Mouse (Mus musculus): ENCODE results near the gene Slc30a2. TPM values are rescaled to one million over a fixed set of nuclear protein-coding genes. Genes with fewer than 3 reads are reported as not detected.
"Not testable (repeated sequence)": the region's sequence is repeated elsewhere in the genome, so short reads cannot be mapped to it uniquely, and the experiment has no call there.

Gene Slc30a2
- polyA plus RNA-seq, 1 experiment from 2014 or later, result 0.12 TPM

- Histone ChIP-seq H3K36me3 (ENCODE audit: control insufficient read depth, insufficient read depth) (no peaks in the 10 kb centered on the region), H3K27me3 (ENCODE audit: control insufficient read depth, insufficient read depth, low read depth, low read length) (peaks cover 31% of the 10 kb centered on the region), H3K4me3 (ENCODE audit: low read depth, low read length) (no peak overlapping the region), H3K9me3 (replicated peaks; ENCODE audit: control insufficient read depth, low read length) (no peaks in the 10 kb centered on the region), H3K4me2 (ENCODE audit: low read depth, low read length) (no peak overlapping the region), H3K27ac (ENCODE audit: low read length) (no peak overlapping the region), H3K9ac (ENCODE audit: low read depth, low read length) (no peak overlapping the region), H3K4me1 (ENCODE audit: control insufficient read depth, low read depth, low read length) (peaks cover 8% of the 10 kb centered on the region)
- WGBS (ENCODE audit: insufficient replicate concordance), result 24% methylated on average over 1 of the region's 1 CpGs
- ATAC-seq (ENCODE audit: low read depth), result no peak
Measured at GRCm38 (mm10) chr4:134374306-134374705, 31.3 kb downstream of the Slc30a2 start.

DNA sequence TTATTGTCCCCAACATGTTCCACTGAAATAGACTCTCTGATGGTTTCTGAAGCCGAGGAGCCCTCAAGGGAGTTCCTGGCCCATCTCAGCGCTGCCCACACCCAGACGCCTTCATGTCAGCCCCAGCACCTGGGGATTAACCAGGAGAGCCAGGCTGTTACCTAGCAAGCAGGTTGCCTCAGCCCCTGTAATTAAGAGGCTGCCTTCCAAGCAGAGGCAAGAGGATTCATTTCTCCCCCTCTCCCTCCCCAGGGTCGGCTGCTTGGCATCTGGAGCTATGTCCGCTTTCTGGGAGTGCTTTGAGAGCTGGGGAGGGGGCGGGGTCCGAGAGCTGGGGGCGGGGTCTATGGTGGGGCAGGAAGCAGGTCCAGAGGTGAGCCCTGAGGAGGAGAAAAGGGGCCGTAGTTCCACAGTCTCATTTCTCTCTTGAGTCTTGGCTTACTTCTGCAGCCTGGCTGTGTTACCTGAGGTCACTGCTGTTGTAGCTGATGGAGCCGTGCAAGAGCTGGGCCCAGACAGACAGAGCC is 35.2 kb downstream of the Slc30a2 start:
- Histone ChIP-seq H3K4me3 (ENCODE audit: low read depth, low read length) (no peak overlapping the region), H3K4me2 (ENCODE audit: low read depth, low read length) (no peak overlapping the region), H3K36me3 (ENCODE audit: control insufficient read depth, insufficient read depth) (no peaks in the 10 kb centered on the region), H3K9ac (ENCODE audit: low read depth, low read length) (no peak overlapping the region), H3K9me3 (replicated peaks; ENCODE audit: control insufficient read depth, low read length) (no peaks in the 10 kb centered on the region), H3K27me3 (ENCODE audit: control insufficient read depth, insufficient read depth, low read depth, low read length) (no peaks in the 10 kb centered on the region), H3K27ac (ENCODE audit: low read length) (no peak overlapping the region), H3K4me1 (ENCODE audit: control insufficient read depth, low read depth, low read length) (no peaks in the 10 kb centered on the region)
- no peak for ATAC-seq (ENCODE audit: low read depth)
- WGBS (ENCODE audit: insufficient replicate concordance), result 44% methylated on average over 9 of the region's 10 CpGs

- Histone ChIP-seq H3K9me3 (replicated peaks; ENCODE audit: control insufficient read depth, low read length) (no peaks in the 10 kb centered on the region), H3K27ac (ENCODE audit: low read length) (no peak overlapping the region), H3K4me3 (ENCODE audit: low read depth, low read length) (no peak overlapping the region), H3K27me3 (ENCODE audit: control insufficient read depth, insufficient read depth, low read depth, low read length) (no peaks in the 10 kb centered on the region), H3K4me2 (ENCODE audit: low read depth, low read length) (no peak overlapping the region), H3K9ac (ENCODE audit: low read depth, low read length) (no peak overlapping the region), H3K4me1 (ENCODE audit: control insufficient read depth, low read depth, low read length) (no peaks in the 10 kb centered on the region), H3K36me3 (ENCODE audit: control insufficient read depth, insufficient read depth) (no peaks in the 10 kb centered on the region)
- WGBS (ENCODE audit: insufficient replicate concordance), result 65% methylated on average over 8 of the region's 8 CpGs
- ATAC-seq (ENCODE audit: low read depth), result no peak
Measured at GRCm38 (mm10) chr4:134379510-134379909, 36.5 kb downstream of the Slc30a2 start.

- 79% methylated on average over 2 of the region's 6 CpGs for WGBS (ENCODE audit: insufficient replicate concordance)
- H3K36me3 ChIP-seq (ENCODE audit: control insufficient read depth, insufficient read depth); H3K9me3 ChIP-seq (replicated peaks; ENCODE audit: control insufficient read depth, low read length); ATAC-seq (ENCODE audit: low read depth); H3K4me1 ChIP-seq (ENCODE audit: control insufficient read depth, low read depth, low read length); H3K27ac ChIP-seq (ENCODE audit: low read length); H3K4me3 ChIP-seq (ENCODE audit: low read depth, low read length); H3K27me3 ChIP-seq (ENCODE audit: control insufficient read depth, insufficient read depth, low read depth, low read length); H3K9ac ChIP-seq (ENCODE audit: low read depth, low read length); H3K4me2 ChIP-seq (ENCODE audit: low read depth, low read length): not testable (repeated sequence)
Measured at GRCm38 (mm10) chr4:134383750-134384149, 40.8 kb downstream of the Slc30a2 start, which contains the start of gene Extl1. Gene Extl1, minus strand, starts transcription at chr4:134383850.

DNA sequence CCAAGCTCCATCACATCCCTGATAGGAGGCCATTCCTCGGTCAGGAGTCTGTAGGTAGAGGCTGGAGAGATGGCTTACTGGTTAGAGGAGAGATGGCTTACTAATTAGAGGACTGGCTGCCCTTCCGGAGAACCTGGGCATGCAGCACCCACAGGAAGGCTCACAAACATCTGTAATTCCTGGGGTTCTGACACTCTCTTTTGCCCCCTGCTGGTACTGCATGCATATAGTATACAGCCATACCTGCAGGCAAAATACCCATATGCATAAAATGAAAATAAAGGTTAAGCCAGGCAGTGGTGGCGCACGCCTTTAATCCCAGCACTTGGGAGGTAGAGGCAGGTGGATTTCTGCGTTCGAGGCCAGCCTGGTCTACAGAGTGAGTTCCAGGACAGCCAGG is 44.3 kb downstream of the Slc30a2 start:
- WGBS (ENCODE audit: insufficient replicate concordance), result 55% methylated on average over 6 of the region's 6 CpGs
- H3K4me2 ChIP-seq (ENCODE audit: low read depth, low read length), result no peak overlapping the region
- H3K36me3 ChIP-seq (ENCODE audit: control insufficient read depth, insufficient read depth), result no peaks in the 10 kb centered on the region
- H3K4me3 ChIP-seq (ENCODE audit: low read depth, low read length), result no peak overlapping the region
- H3K9ac ChIP-seq (ENCODE audit: low read depth, low read length), result no peak overlapping the region
- no peak for ATAC-seq (ENCODE audit: low read depth)
- no peaks in the 10 kb centered on the region for H3K4me1 ChIP-seq (ENCODE audit: control insufficient read depth, low read depth, low read length)
- no peak overlapping the region for H3K27ac ChIP-seq (ENCODE audit: low read length)
- H3K9me3 ChIP-seq (replicated peaks; ENCODE audit: control insufficient read depth, low read length), result no peaks in the 10 kb centered on the region
- no peaks in the 10 kb centered on the region for H3K27me3 ChIP-seq (ENCODE audit: control insufficient read depth, insufficient read depth, low read depth, low read length)

DNA sequence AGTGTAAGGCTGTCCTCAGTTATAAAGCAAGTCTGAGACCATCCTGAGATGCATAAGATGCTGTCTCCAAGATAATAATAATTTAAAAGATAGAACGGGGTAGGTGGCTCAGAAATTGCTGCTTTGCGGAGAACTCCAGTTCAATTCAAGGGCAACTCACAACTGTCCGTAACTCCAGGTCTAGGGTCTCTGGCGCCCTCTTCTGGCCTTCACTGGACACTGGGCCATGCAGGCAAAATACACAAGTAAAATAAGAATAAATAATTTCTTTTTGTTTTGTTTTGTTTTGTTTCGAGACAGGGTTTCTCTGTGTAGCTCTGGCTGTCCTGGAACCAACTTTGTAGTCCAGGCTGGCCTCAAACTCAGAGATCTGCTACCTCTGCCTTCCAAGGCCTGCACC is 45.4 kb downstream of the Slc30a2 start:
- no peak for ATAC-seq (ENCODE audit: low read depth)
- Histone ChIP-seq H3K9me3 (replicated peaks; ENCODE audit: control insufficient read depth, low read length) (no peaks in the 10 kb centered on the region), H3K27ac (ENCODE audit: low read length) (no peak overlapping the region), H3K4me2 (ENCODE audit: low read depth, low read length) (no peak overlapping the region), H3K36me3 (ENCODE audit: control insufficient read depth, insufficient read depth) (no peaks in the 10 kb centered on the region), H3K27me3 (ENCODE audit: control insufficient read depth, insufficient read depth, low read depth, low read length) (no peaks in the 10 kb centered on the region), H3K9ac (ENCODE audit: low read depth, low read length) (no peak overlapping the region), H3K4me1 (ENCODE audit: control insufficient read depth, low read depth, low read length) (no peaks in the 10 kb centered on the region), H3K4me3 (ENCODE audit: low read depth, low read length) (no peak overlapping the region)
- WGBS (ENCODE audit: insufficient replicate concordance), result 12% methylated on average over 5 of the region's 5 CpGs

GRCm38 (mm10) chr4:134391636-134392035 is 48.7 kb downstream of the Slc30a2 start:
- ATAC-seq (ENCODE audit: low read depth), result no peak
- H3K9me3 ChIP-seq (replicated peaks; ENCODE audit: control insufficient read depth, low read length), result no peaks in the 10 kb centered on the region
- H3K27ac ChIP-seq (ENCODE audit: low read length), result no peak overlapping the region
- no peaks in the 10 kb centered on the region for H3K36me3 ChIP-seq (ENCODE audit: control insufficient read depth, insufficient read depth)
- 75% methylated on average over 1 of the region's 1 CpGs for WGBS (ENCODE audit: insufficient replicate concordance)
- no peak overlapping the region for H3K4me3 ChIP-seq (ENCODE audit: low read depth, low read length)
- H3K4me1 ChIP-seq (ENCODE audit: control insufficient read depth, low read depth, low read length), result peaks cover 4% of the 10 kb centered on the region; the same call in 1 of the 2 replicates
- no peaks in the 10 kb centered on the region for H3K27me3 ChIP-seq (ENCODE audit: control insufficient read depth, insufficient read depth, low read depth, low read length)
- H3K4me2 ChIP-seq (ENCODE audit: low read depth, low read length), result no peak overlapping the region
- no peak overlapping the region for H3K9ac ChIP-seq (ENCODE audit: low read depth, low read length)

DNA sequence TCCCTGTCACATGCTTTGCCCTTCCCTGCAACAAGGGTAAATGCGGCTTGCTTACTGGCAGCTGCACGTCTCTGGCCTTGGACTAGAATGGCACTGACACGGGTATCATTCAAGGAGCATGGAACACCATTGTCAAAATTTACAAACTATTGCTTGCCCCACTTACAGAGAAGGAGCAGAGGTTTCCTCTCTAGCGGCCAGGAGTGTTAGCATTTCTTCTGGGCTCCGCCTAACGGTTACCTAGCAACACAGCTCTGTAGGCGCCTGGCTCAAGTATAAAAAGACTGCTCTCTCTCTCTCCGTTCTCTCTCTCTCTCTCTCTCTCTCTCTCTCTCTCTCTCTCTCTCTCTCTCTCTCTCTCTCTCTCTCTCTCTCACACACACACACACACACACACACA is 49.6 kb downstream of the Slc30a2 start:
- no peak overlapping the region for H3K4me3 ChIP-seq (ENCODE audit: low read depth, low read length)
- H3K27me3 ChIP-seq (ENCODE audit: control insufficient read depth, insufficient read depth, low read depth, low read length), result no peaks in the 10 kb centered on the region
- ATAC-seq (ENCODE audit: low read depth), result no peak
- no peaks in the 10 kb centered on the region for H3K9me3 ChIP-seq (replicated peaks; ENCODE audit: control insufficient read depth, low read length)
- no peak overlapping the region for H3K4me2 ChIP-seq (ENCODE audit: low read depth, low read length)
- WGBS (ENCODE audit: insufficient replicate concordance), result 29% methylated on average over 8 of the region's 8 CpGs
- no peaks in the 10 kb centered on the region for H3K36me3 ChIP-seq (ENCODE audit: control insufficient read depth, insufficient read depth)
- H3K9ac ChIP-seq (ENCODE audit: low read depth, low read length), result no peak overlapping the region
- H3K27ac ChIP-seq (ENCODE audit: low read length), result no peak overlapping the region
- H3K4me1 ChIP-seq (ENCODE audit: control insufficient read depth, low read depth, low read length), result peaks cover 7% of the 10 kb centered on the region; the same call in 1 of the 2 replicates

DNA sequence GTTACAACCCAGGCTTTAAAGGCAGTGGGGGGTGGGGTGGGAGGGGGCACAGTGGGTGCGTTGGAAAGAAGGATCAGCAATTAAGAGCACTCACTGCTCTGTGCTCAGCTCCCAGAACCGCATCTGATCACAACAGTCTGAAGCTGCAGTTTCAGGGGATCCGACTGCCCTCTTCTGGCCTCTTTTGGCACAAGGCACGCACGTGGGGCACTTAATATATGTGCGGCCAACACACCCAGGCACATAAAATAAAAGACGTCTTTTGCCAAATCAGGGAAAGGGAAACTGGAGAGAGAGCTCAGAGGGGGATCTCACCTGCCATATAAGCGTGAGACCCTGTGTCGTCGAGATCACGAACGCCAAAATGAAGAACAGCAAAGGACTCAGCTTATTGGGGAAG is 50.0 kb downstream of the Slc30a2 start:
- ATAC-seq (ENCODE audit: low read depth), result no peak
- Histone ChIP-seq H3K27ac (ENCODE audit: low read length) (no peak overlapping the region), H3K9me3 (replicated peaks; ENCODE audit: control insufficient read depth, low read length) (no peaks in the 10 kb centered on the region), H3K27me3 (ENCODE audit: control insufficient read depth, insufficient read depth, low read depth, low read length) (no peaks in the 10 kb centered on the region), H3K4me3 (ENCODE audit: low read depth, low read length) (no peak overlapping the region), H3K4me2 (ENCODE audit: low read depth, low read length) (no peak overlapping the region), H3K4me1 (ENCODE audit: control insufficient read depth, low read depth, low read length) (peaks cover 7% of the 10 kb centered on the region; the same call in 1 of the 2 replicates), H3K9ac (ENCODE audit: low read depth, low read length) (no peak overlapping the region), H3K36me3 (ENCODE audit: control insufficient read depth, insufficient read depth) (no peaks in the 10 kb centered on the region)
- 19% methylated on average over 12 of the region's 12 CpGs for WGBS (ENCODE audit: insufficient replicate concordance)
